Mouse (Mus musculus): Measurements from ENCODE around the gene Myrip. TPM values are rescaled to one million over a fixed set of nuclear protein-coding genes. Genes with fewer than 3 reads are reported as not detected.
"Not testable (repeated sequence)": the region's sequence is repeated elsewhere in the genome, so short reads cannot be mapped to it uniquely, and the experiment has no call there.

Myrip gene
- total RNA-seq, 2 experiments from 2014 or later = not detected

- no peak for ATAC-seq (replicated peaks; ENCODE audit: low FRiP score, poor library complexity, severe bottlenecking)
Observed at GRCm38 (mm10) chr9:120322702-120323426, 21.6 kb downstream of the Myrip start.

GRCm38 (mm10) chr9:120331048-120331447 lies 29.7 kb downstream of the Myrip start:
- ATAC-seq (replicated peaks; ENCODE audit: low FRiP score, poor library complexity, severe bottlenecking) = not testable (repeated sequence)

- no peak for ATAC-seq (replicated peaks; ENCODE audit: low FRiP score, poor library complexity, severe bottlenecking)
Observed at GRCm38 (mm10) chr9:120338172-120338571, 36.9 kb downstream of the Myrip start.

- no peak for ATAC-seq (replicated peaks; ENCODE audit: low FRiP score, poor library complexity, severe bottlenecking)
Observed at GRCm38 (mm10) chr9:120339975-120340695, 38.8 kb downstream of the Myrip start.

GRCm38 (mm10) chr9:120343123-120343790 lies 41.9 kb downstream of the Myrip start:
- ATAC-seq (replicated peaks; ENCODE audit: low FRiP score, poor library complexity, severe bottlenecking) = no peak

- ATAC-seq (replicated peaks; ENCODE audit: low FRiP score, poor library complexity, severe bottlenecking) = no peak
Observed at GRCm38 (mm10) chr9:120345651-120346151, 44.4 kb downstream of the Myrip start.

GRCm38 (mm10) chr9:120349145-120349544 lies 47.8 kb downstream of the Myrip start:
- ATAC-seq (replicated peaks; ENCODE audit: low FRiP score, poor library complexity, severe bottlenecking) = no peak

- ATAC-seq (replicated peaks; ENCODE audit: low FRiP score, poor library complexity, severe bottlenecking) = no peak
Observed at GRCm38 (mm10) chr9:120350346-120350745, 49.0 kb downstream of the Myrip start.

GRCm38 (mm10) chr9:120351061-120351460 lies 49.7 kb downstream of the Myrip start:
- ATAC-seq (replicated peaks; ENCODE audit: low FRiP score, poor library complexity, severe bottlenecking) = no peak

GRCm38 (mm10) chr9:120351474-120351873 lies 50.2 kb downstream of the Myrip start:
- no peak for ATAC-seq (replicated peaks; ENCODE audit: low FRiP score, poor library complexity, severe bottlenecking)

GRCm38 (mm10) chr9:120353036-120353435 lies 51.7 kb downstream of the Myrip start:
- ATAC-seq (replicated peaks; ENCODE audit: low FRiP score, poor library complexity, severe bottlenecking) = no peak

- no peak for ATAC-seq (replicated peaks; ENCODE audit: low FRiP score, poor library complexity, severe bottlenecking)
Observed at GRCm38 (mm10) chr9:120353967-120354366, 52.7 kb downstream of the Myrip start.

- ATAC-seq (replicated peaks; ENCODE audit: low FRiP score, poor library complexity, severe bottlenecking) = no peak
Observed at GRCm38 (mm10) chr9:120354550-120355345, 53.4 kb downstream of the Myrip start.

GRCm38 (mm10) chr9:120356490-120356889 lies 55.2 kb downstream of the Myrip start:
- no peak for ATAC-seq (replicated peaks; ENCODE audit: low FRiP score, poor library complexity, severe bottlenecking)

GRCm38 (mm10) chr9:120358060-120358459 lies 56.7 kb downstream of the Myrip start:
- no peak for ATAC-seq (replicated peaks; ENCODE audit: low FRiP score, poor library complexity, severe bottlenecking)

GRCm38 (mm10) chr9:120360397-120361177 lies 59.3 kb downstream of the Myrip start:
- ATAC-seq (replicated peaks; ENCODE audit: low FRiP score, poor library complexity, severe bottlenecking) = no peak

- ATAC-seq (replicated peaks; ENCODE audit: low FRiP score, poor library complexity, severe bottlenecking) = no peak
Observed at GRCm38 (mm10) chr9:120361656-120362055, 60.3 kb downstream of the Myrip start.

GRCm38 (mm10) chr9:120362684-120363083 lies 61.4 kb downstream of the Myrip start:
- ATAC-seq (replicated peaks; ENCODE audit: low FRiP score, poor library complexity, severe bottlenecking) = no peak

GRCm38 (mm10) chr9:120364653-120365283 lies 63.5 kb downstream of the Myrip start:
- no peak for ATAC-seq (replicated peaks; ENCODE audit: low FRiP score, poor library complexity, severe bottlenecking)
